Mouse (Mus musculus) E14TG2a.4 (cell line): ENCODE results near the gene Rptor.

Source experiments
- CTCF ChIP-seq: conservative IDR thresholded peaks from 2 replicates; pipeline ENCODE4 v1.5.1; 2014; ENCODE audit warnings: low read length
- NANOG ChIP-seq: IDR thresholded peaks from 2 replicates; pipeline ENCODE4 v1.6.1; 2014; ENCODE audit warnings: borderline replicate concordance, low read length, mixed read lengths

- TF ChIP-seq CTCF (no peak), NANOG (no peak)
Measured at GRCm38 (mm10) chr11:119768511-119768910, 165.8 kb downstream of the Rptor start.
